Mouse (Mus musculus): ENCODE data around the gene Cox6a2.

- TF ChIP-seq POLR2A (IDR thresholded peaks at IDR 0.05; ENCODE audit: control insufficient read depth, extremely low read depth, insufficient read depth, low read length, poor library complexity) (no peak), CTCF (IDR thresholded peaks at IDR 0.05; ENCODE audit: borderline replicate concordance, control insufficient read depth, extremely low read depth, insufficient read depth, low read length, poor library complexity) (no peak)
Measured at GRCm38 (mm10) chr7:128247443-128247842, 41.3 kb upstream of the Cox6a2 start.

Measured in thymus, adult 2 months (tissue).